Mouse (Mus musculus) myocyte (in vitro differentiated cells): ENCODE data around the gene Gm136. TPM values are rescaled to one million over a fixed set of nuclear protein-coding genes. Genes with fewer than 3 reads are reported as not detected.

Source experiments
- H3K27me3 ChIP-seq: one replicate; pipeline ENCODE4 v1.6.1; 2011; ENCODE audit not compliant: control insufficient read depth, insufficient read depth, insufficient read length
- H3K36me3 ChIP-seq: one replicate; pipeline ENCODE4 v1.6.1; 2011; ENCODE audit not compliant: control insufficient read depth, insufficient read depth
- H3K4me2 ChIP-seq: one replicate; pipeline ENCODE4 v1.6.1; 2011; ENCODE audit warnings: low read depth, control low read depth
- H3K4me3 ChIP-seq: one replicate; pipeline ENCODE4 v1.5.1; 2011; ENCODE audit warnings: mild to moderate bottlenecking, control low read depth, moderate library complexity
- H3K79me2 ChIP-seq: one replicate; pipeline ENCODE4 v1.6.1; 2011; ENCODE audit not compliant: control insufficient read depth, insufficient read depth
- H3ac ChIP-seq: one replicate; pipeline ENCODE4 v1.6.1; 2011; ENCODE audit not compliant: control insufficient read depth, insufficient read length
- CEBPB ChIP-seq: IDR thresholded peaks from 2 replicates; pipeline ENCODE4 v1.6.1; 2011; ENCODE audit warnings: mild to moderate bottlenecking, moderate library complexity; ENCODE audit not compliant: poor library complexity, insufficient read depth, severe bottlenecking
- E2F4 ChIP-seq: IDR thresholded peaks from one replicate; pipeline ENCODE4 v1.6.1; 2011; ENCODE audit warnings: mild to moderate bottlenecking, control low read depth, moderate library complexity; ENCODE audit not compliant: insufficient read depth
- MAX ChIP-seq: IDR thresholded peaks from one replicate; pipeline ENCODE4 v1.6.1; 2011; ENCODE audit warnings: low read depth, mild to moderate bottlenecking, control low read depth
- MYOD1 ChIP-seq, 3 experiments: IDR thresholded peaks; one replicate each; pipeline ENCODE4 v1.6.1; 2011; ENCODE audit warnings: control low read depth in 2 of 3, low read depth in 2 of 3, mild to moderate bottlenecking in 2 of 3, moderate library complexity in 1 of 3; ENCODE audit not compliant: insufficient read length in 2 of 3, control insufficient read depth in 1 of 3
- MYOG ChIP-seq, 3 experiments: IDR thresholded peaks; one replicate each; pipeline ENCODE4 v1.6.1; 2011; ENCODE audit warnings: control low read depth in 2 of 3, low read depth in 2 of 3, mild to moderate bottlenecking in 2 of 3; ENCODE audit not compliant: insufficient read length in 2 of 3, control insufficient read depth in 1 of 3, insufficient read depth in 1 of 3
- POLR2A ChIP-seq: IDR thresholded peaks from one replicate; pipeline ENCODE4 v1.6.1; 2011; ENCODE audit warnings: low read depth, mild to moderate bottlenecking, control low read depth, moderate library complexity; ENCODE audit not compliant: insufficient read length
- POLR2AphosphoS2 ChIP-seq: IDR thresholded peaks from one replicate; pipeline ENCODE4 v1.6.1; 2011; ENCODE audit warnings: low read depth, control low read depth; ENCODE audit not compliant: insufficient read length
- REST ChIP-seq: IDR thresholded peaks from one replicate; pipeline ENCODE4 v1.6.1; 2011; ENCODE audit warnings: mild to moderate bottlenecking, control low read depth, moderate library complexity; ENCODE audit not compliant: insufficient read depth, insufficient read length
- SRF ChIP-seq: IDR thresholded peaks from one replicate; pipeline ENCODE4 v1.6.1; 2011; ENCODE audit warnings: low read depth; ENCODE audit not compliant: control insufficient read depth, insufficient read length
- TCF12 ChIP-seq: IDR thresholded peaks from one replicate; pipeline ENCODE4 v1.6.1; 2011; ENCODE audit warnings: mild to moderate bottlenecking, control low read depth; ENCODE audit not compliant: poor library complexity, insufficient read depth, severe bottlenecking
- TCF3 ChIP-seq: IDR thresholded peaks from one replicate; pipeline ENCODE4 v1.6.1; 2011; ENCODE audit warnings: low read depth, control low read depth; ENCODE audit not compliant: insufficient read length
- USF1 ChIP-seq: IDR thresholded peaks from one replicate; pipeline ENCODE4 v1.6.1; 2011; ENCODE audit warnings: low read depth, mild to moderate bottlenecking, control low read depth, moderate library complexity
- polyA plus RNA-seq: library from polyadenylated mRNA; unstranded; fragments of >200 nt; fragmentation: generic; extraction: Trizol; gene quantifications from one replicate; pipeline ENCODE4 v1.2.1, GENCODE M21; 2012; ENCODE audit warnings: missing spikeins

Gene Gm136
- polyA plus RNA-seq, 1 experiment: not detected

GRCm38 (mm10) chr4:34724306-34724705, 31.8 kb downstream of the Gm136 start:
- H3K4me3 ChIP-seq: no peak overlapping the region
- TF ChIP-seq TCF12 (no peak), TCF3 (no peak), POLR2AphosphoS2 (no peak), MYOD1 (IDR thresholded peaks at IDR 0.05; ENCODE audit: control insufficient read depth in 1 of 3, insufficient read length in 2 of 3, low read depth in 2 of 3) (no peak)
- no peaks in the 10 kb centered on the region for H3K36me3 ChIP-seq
- H3ac ChIP-seq: no peak overlapping the region
- H3K27me3 ChIP-seq: no peaks in the 10 kb centered on the region
- H3K79me2 ChIP-seq: no peaks in the 10 kb centered on the region
- no peak overlapping the region for H3K4me2 ChIP-seq

- no peak overlapping the region for H3K4me3 ChIP-seq
- no peak for TF ChIP-seq CEBPB
- no peak for TF ChIP-seq SRF
- TF ChIP-seq POLR2A: no peak
- no peaks in the 10 kb centered on the region for H3K27me3 ChIP-seq
- no peak overlapping the region for H3ac ChIP-seq
- no peaks in the 10 kb centered on the region for H3K79me2 ChIP-seq
- H3K36me3 ChIP-seq: no peaks in the 10 kb centered on the region
- no peak overlapping the region for H3K4me2 ChIP-seq
These were observed 32.9 kb downstream of the Gm136 start for GRCm38 (mm10) chr4:34723186-34723585.

GRCm38 (mm10) chr4:34720127-34720895, 35.8 kb downstream of the Gm136 start:
- H3K79me2 ChIP-seq: no peaks in the 10 kb centered on the region
- no peaks in the 10 kb centered on the region for H3K27me3 ChIP-seq
- no peak for TF ChIP-seq SRF
- no peak for TF ChIP-seq TCF3
- no peak for TF ChIP-seq MYOG (IDR thresholded peaks at IDR 0.05; ENCODE audit: control insufficient read depth in 1 of 3, insufficient read depth in 1 of 3, insufficient read length in 2 of 3, low read depth in 2 of 3)
- H3K4me2 ChIP-seq: no peak overlapping the region
- no peak overlapping the region for H3ac ChIP-seq
- H3K4me3 ChIP-seq: no peak overlapping the region
- no peaks in the 10 kb centered on the region for H3K36me3 ChIP-seq

- H3K4me3 ChIP-seq: no peak overlapping the region
- no peaks in the 10 kb centered on the region for H3K36me3 ChIP-seq
- TF ChIP-seq MYOD1 (IDR thresholded peaks at IDR 0.05; ENCODE audit: control insufficient read depth in 1 of 3, insufficient read length in 2 of 3, low read depth in 2 of 3) (no peak), POLR2A (no peak), TCF12 (no peak), REST (no peak), E2F4 (no peak), POLR2AphosphoS2 (no peak), USF1 (no peak), SRF (no peak), MAX (no peak), CEBPB (no peak), TCF3 (no peak)
- no peaks in the 10 kb centered on the region for H3K27me3 ChIP-seq
- H3K4me2 ChIP-seq: no peak overlapping the region
- H3ac ChIP-seq: no peak overlapping the region
- H3K79me2 ChIP-seq: no peaks in the 10 kb centered on the region
These were observed 36.6 kb downstream of the Gm136 start for GRCm38 (mm10) chr4:34719421-34719820.

GRCm38 (mm10) chr4:34715062-34715461, 41.0 kb downstream of the Gm136 start:
- Histone ChIP-seq H3K36me3 (no peaks in the 10 kb centered on the region), H3ac (no peak overlapping the region), H3K4me2 (no peak overlapping the region), H3K79me2 (no peaks in the 10 kb centered on the region), H3K27me3 (no peaks in the 10 kb centered on the region), H3K4me3 (no peak overlapping the region)
- TF ChIP-seq POLR2A: no peak
- TF ChIP-seq POLR2AphosphoS2: no peak
- no peak for TF ChIP-seq CEBPB
- no peak for TF ChIP-seq USF1
- TF ChIP-seq MAX: no peak
- TF ChIP-seq MYOG (IDR thresholded peaks at IDR 0.05; ENCODE audit: control insufficient read depth in 1 of 3, insufficient read depth in 1 of 3, insufficient read length in 2 of 3, low read depth in 2 of 3): no peak
- no peak for TF ChIP-seq REST
- TF ChIP-seq E2F4: no peak
- TF ChIP-seq TCF12: no peak
- TF ChIP-seq SRF: no peak
- no peak for TF ChIP-seq MYOD1 (IDR thresholded peaks at IDR 0.05; ENCODE audit: control insufficient read depth in 1 of 3, insufficient read length in 2 of 3, low read depth in 2 of 3)
- no peak for TF ChIP-seq TCF3

- no peak overlapping the region for H3K4me3 ChIP-seq
- H3K79me2 ChIP-seq: no peaks in the 10 kb centered on the region
- H3K4me2 ChIP-seq: no peak overlapping the region
- no peaks in the 10 kb centered on the region for H3K27me3 ChIP-seq
- TF ChIP-seq MYOG (IDR thresholded peaks at IDR 0.05; ENCODE audit: control insufficient read depth in 1 of 3, insufficient read depth in 1 of 3, insufficient read length in 2 of 3, low read depth in 2 of 3) (no peak), CEBPB (no peak), REST (no peak), MAX (no peak), POLR2A (no peak), MYOD1 (IDR thresholded peaks at IDR 0.05; ENCODE audit: control insufficient read depth in 1 of 3, insufficient read length in 2 of 3, low read depth in 2 of 3) (no peak), USF1 (no peak), TCF12 (no peak), SRF (no peak), POLR2AphosphoS2 (no peak), E2F4 (no peak), TCF3 (no peak)
- H3ac ChIP-seq: no peak overlapping the region
- H3K36me3 ChIP-seq: no peaks in the 10 kb centered on the region
These were observed 47.9 kb downstream of the Gm136 start for GRCm38 (mm10) chr4:34708127-34708526.
